Mouse (Mus musculus) ES-CJ7 (cell line): ENCODE results near the gene Shisa6.
A peak's percentile ranks its signal among the peaks of the same experiment; 100 is the strongest.

Experiments
- DNase-seq: peaks from one replicate; pipeline ENCODE4 v3.0.0; 2011; ENCODE audit warnings: low read depth, low spot score

The Shisa6 gene

DNA sequence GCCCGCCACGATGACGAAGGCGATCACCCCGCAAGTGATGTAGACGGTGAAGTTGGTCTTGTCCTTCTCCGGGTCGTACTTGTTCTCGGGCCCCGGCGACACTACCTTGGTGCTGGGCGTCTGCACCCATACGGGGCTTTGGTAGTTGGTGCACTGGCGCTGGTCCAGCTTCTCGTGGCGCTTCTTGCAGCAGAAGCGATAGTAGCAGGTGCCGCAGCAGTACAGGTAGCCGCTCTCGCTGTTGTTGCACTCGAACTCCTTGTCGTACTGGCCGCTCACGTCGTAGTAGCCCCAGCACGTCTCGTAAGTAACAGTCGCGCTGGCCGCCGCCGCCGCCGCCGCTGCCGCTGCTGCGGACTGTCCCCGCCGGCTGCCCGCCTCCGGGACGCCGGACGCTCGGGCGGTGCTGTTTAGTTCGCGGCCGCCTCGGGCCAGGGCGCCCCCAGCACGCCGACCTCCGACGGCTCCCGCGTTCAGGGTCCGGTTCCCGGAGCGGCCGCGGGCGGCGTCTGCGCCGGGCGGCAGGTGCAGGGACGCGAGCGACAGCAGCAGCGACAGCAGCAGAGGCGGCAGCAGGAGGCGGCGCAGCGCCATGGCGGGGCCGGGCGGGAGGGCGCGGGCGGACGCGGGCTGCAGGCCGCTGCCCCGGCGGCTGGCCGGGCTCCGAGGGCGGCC, at the start of gene Shisa6:
Gene Shisa6, minus strand, starts transcription at position 594 of the 675 bp plus-strand sequence.
- DNase-seq, result peak; percentile 27

DNA sequence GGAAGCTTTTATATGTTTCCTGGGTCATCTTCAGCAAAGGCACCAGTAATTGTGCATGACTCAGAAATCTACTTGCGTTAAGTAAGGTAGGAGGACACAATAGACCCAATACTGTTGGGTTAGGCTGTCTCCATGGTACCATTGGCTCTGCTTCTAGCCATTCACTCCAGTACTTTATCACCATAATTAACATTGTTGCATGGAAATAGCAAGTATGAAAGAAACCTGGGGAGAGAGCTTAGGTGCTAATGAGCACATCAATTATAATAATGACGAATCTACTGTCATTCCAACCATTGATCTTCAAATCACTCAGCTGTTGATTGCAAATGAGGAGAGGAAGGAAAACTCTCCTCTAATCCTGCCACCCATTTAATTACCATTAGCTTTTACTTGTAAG, 48.1 kb upstream of the Shisa6 start:
- DNase-seq, result no peak

DNA sequence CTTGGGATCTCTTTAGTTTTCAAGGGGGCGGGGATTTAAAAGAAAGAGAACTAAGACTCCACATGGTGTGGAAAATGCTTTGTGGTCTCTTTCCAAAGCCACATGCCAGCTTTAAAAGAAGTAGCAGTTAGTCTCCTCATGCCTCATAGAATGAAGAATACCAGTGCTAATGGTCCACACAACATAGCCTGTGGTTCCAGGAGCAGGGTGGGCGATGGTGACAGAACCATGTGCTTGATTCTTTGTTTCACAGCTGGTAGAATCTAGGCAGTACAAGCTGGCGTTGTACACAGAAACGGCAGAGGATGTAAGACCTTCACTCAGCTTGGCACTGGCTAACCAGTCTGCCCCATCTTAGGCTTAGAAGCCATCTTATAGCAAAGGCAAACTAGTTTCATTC, 43.3 kb upstream of the Shisa6 start:
- DNase-seq, result no peak

DNA sequence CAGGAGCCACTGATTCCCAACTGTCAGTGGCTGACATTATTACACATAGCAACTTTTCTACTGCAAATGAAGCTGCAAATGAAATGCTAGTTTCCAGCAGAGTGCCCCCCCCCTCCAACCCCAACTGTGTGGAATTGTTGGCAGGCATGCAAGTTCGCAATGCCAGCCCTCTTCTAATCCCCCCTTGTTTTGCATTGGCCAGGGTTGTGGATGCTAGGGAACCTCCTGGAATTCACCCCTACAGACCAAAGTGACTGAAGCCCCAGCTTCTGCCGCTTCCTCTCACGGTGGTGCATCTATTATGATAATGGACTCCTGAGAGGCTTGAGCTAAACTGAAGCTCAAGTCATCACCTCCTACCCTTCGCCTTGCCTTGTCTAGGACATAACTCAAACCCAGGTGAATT, 42.6 kb upstream of the Shisa6 start:
- peak; percentile 38 for DNase-seq

DNA sequence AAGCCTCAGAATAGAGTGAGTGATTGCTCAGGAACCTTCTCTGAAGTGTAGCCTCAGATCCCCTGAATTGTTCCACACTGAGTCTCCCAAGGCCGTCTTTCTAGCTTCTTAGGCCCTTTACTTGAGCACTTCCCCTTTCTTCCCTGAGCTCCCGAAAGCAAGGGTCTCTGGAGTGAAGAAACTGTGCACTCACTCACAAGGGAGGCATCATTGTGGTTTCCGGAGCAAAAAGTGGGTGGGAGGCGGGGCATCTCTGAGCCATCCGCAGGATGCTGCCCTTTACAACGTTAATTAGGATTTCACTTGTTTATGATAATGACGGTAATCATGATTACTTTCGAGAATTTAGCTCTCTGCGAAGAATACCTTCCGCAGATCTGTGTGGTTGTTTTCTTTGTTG, 41.6 kb upstream of the Shisa6 start:
- DNase-seq, result no peak

DNA sequence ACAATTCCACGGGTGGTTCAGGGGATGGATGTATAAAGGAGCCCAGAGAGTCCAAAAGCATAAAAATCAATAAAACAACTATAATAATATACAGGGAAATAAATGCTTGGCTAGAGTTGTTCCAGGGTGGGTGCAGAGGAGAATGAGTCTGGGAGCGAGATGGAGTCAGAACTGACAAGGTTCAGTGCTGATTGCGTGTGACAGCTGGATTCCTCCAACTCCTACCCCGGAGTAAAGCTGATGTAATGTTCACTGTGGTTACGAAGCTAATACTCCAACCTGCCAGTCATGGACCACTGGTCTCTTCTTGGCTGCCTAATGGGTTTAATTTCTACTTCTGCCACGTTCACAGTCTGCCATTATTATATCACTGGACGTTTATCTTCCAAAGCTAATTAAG, 36.5 kb upstream of the Shisa6 start:
- DNase-seq, result no peak

DNA sequence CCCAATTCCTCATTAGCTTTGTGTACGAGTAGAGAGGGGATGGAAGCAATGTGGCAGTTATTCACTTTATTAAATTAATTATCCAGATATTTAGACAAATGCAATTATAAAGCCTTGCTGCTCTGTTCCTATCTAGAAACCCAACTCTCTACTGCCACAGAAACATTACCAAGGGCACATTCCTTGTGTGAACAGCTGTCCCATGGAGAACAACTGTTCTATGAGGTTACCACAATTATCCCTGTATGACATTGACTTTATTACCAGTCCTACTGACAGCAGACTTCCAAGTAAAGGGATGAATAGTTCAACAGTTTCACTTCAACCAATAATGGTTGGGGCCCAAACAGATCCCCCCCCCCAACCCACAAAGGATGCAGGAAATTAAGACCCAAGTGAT, 12.1 kb upstream of the Shisa6 start:
- no peak for DNase-seq

DNA sequence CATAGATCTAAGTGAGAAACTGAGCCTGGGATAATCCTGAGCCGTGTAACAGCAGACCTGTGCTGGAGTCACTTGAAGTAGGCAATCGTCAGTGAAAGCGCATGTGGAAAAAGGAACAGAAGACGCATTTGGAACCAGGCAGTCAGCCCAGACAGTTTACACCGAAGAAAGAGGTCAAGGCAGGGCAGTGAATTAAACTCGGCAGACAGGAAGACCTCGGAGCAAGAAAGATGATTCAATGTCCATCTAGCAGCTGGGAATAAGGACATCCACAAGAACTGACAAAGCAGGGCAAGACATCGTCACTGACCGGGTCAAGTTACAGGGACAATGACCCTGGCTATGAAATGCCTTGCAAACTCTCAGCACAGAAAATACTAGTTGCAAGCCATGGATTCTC, 10.1 kb upstream of the Shisa6 start:
- no peak for DNase-seq

DNA sequence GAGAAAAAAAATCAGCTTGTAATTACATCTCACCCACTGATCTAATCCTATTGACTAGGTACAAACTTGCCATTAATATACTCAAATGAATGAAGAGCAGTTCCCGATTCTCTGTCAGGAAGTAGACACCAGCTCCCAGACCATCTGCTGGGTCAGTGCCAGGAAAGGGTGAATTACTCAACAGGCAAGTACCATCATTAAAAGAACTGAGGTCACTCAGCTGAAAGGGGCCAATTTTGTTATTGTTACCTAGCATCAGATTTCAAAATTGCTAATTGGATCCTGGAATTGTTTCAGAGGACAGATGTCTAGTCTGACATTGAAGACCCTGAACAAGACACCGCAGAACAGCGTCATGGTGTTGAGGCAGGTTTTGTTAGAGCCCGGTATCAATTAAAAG, 9.4 kb upstream of the Shisa6 start:
- no peak for DNase-seq

DNA sequence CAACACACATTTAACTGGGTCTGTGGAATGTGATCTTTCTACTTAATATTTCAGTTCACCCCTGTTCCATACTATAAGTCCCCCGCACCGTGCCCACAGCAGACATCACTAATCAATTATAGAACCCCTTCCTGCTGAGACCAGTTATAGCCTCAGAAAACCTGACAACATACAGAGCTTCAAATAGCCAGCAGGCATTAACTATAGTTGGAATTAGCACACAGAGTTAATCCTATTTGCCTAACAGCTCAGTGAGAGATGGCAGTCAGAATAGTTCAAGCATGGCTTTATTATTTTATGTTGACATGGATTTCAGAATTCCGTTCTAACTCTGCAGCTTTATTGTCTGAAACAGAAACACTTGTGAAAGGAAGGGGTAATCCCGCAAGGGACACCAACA, 8.5 kb upstream of the Shisa6 start:
- DNase-seq, result no peak

DNA sequence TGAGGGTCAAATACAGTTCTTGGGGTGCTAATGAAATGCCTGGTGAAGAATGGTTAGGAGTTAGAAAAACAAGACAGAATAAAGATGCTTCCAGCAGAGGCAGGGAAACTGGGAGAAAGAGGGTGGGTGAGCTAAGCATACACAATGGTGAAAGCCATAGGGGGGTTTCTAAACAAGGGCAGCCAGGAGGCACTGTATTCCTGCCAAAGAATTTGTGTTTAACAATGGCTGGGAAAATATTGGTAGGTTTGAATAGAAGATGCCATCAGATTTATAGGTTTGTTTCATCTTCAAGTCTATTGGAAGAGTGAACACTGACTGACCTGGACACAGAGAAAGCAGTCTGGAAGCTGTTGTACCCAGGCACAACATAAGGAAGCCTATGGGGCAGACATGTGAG, 2.4 kb upstream of the Shisa6 start:
- no peak for DNase-seq

DNA sequence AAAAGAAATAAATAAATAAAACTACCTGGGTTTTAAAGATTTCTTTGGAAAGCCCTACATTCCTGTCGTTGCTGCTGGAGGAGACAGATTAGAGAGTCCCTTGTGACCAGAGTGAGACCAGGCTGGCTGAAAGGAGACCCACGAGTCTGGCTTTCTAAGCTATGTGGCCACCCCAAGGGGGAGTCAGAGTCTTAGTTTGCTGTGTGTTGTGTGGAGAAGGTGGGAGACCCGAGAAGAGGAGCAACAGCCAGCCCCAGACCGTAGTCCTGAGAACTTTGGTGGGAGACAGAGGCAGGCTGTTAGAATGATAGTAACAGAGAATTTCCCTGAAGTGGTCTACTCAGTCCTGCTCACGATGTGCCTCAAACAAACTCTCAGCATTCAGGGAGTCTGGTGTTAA, 1.6 kb upstream of the Shisa6 start:
- peak; percentile 51 for DNase-seq

DNA sequence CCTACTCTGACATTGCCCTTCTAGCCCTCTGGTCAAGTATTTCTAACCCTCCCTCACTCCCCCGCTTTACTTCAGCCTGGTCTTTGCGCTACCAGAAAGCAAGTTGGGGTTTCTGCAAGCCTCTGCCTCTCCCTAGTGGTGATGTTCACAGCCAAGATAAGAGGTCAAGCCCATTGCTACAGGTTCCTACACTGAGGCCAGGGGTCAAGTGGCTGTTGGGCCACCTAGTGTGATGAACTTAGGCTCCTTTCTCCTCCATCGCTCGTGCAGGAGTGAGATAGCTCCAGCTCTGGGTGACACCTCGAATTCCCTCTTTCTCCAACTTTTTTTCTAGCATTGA, 1.2 kb upstream of the Shisa6 start:
- peak; percentile 64 for DNase-seq

DNA sequence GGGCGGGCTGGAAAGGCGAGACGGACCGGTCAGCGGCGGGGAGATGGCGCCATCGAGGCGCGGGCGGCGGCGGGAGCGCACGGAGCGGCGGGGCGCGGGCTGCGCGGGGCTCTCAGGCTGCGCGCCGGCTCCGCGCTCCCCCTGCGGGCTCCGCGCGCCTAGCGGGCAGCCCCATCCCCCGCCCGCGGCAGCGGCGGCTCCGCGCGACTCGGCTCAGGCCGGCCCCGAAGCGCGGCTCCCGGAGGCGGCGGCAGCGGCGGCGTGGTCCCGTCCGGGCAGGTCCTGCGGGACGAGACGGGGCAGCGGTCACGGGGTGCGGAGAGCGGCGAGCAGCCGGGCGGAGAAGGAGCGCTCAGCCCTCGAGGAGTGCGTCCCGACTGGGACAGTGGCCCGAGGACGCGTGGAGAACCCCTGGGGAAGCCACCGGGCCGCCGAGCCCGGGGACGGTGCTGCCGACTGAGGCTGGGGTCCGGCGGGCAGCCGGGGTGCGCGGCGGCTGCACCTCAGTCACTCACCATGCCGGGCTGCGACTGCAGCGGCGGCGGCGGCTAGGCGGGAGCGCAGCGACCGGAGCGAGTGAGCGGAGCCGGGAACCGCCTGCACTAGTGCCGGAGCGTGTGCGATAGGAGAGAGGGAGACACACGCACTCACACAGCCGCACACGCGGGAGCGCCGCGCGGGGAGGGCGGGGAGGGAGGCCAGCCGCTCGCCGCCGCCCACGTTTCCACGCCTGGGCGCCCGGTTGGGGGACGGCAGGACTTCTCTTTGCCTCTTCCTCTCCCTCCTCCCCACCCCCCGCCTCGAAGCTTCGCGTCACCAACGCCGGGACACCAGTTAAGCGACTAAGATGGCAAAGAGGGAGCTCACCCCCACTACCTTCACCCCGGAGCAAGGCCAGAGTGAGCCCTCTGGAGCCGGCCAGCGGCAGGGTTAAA, 549 bp upstream of the Shisa6 start:
- peak; percentile 19 for DNase-seq

DNA sequence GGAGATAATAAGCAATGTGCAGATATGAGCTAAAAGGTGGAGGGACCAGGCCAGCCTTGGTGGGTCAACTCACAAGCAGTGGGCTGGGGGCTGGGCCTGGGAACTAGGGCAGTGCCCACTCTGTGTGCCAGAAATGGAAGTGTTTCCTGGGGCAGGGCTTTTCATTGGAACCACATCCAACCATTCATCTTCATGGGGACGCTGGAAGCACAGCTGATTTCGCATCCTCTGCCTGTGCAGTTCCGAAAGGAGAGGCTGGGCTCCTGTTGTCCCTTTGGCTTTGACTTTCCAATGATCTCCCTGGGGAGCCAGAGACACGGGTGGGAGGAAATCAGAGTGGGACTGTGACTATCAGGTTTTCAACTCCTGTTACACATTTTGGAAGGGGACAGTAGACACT, 1.5 kb downstream of the Shisa6 start:
- no peak for DNase-seq

DNA sequence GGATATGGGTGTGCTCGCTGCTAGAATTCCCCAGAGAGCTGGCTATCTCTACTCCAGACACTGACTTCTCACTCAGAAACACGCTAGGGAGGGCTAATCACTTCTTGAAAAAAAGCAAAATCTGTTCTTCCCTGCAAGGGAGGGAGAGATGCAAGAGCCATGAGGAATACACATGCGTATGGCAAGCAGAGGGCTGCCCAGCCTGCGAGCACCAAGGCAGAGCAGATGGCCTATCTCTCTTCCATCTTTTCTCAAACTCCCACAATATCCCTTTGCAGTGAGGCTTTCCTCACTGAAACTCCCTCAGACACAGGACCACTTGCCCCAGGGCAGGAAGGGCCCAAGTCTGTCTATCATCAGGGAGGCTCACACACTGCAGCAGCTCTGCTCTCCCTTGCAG, 3.4 kb downstream of the Shisa6 start:
- DNase-seq, result no peak

DNA sequence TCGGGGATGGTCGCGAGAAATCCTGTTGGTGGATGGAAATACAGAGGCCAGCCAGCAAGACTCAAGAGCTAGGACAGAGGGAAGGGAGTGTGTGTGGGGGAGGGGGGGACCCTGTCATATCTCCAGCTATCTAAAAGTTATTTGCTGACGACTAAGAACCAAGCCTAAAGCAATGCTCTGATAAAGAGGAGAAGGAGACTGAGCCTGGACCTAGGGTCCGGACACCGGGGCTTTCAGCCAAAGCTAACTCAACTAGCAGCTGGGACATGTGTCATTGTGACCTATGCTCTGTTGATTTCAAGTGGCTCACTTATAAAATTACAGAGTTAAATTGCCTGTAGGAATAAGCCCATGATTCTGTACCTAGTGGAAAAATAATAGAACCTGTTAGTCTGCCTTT, 6.4 kb downstream of the Shisa6 start:
- no peak for DNase-seq

DNA sequence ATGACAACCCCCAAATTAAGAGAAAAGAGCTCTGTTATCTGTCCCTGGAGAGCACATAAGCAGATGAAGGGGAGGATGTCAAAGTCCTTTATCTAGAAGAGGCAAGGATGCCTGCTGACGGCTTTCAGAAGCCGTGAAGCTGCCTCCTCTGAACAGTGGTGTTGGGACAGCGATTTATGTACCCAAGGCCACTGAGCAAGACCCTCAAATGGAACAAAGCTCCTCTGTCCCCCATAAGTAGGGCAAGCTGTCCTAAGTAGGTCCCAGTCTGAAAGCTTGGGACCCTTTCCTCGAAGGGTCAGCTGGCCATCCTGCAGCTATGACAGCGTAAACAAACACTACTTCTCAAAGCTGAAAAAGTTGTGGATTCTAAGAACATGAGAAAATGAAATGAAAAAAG, 11.4 kb downstream of the Shisa6 start:
- DNase-seq, result no peak

DNA sequence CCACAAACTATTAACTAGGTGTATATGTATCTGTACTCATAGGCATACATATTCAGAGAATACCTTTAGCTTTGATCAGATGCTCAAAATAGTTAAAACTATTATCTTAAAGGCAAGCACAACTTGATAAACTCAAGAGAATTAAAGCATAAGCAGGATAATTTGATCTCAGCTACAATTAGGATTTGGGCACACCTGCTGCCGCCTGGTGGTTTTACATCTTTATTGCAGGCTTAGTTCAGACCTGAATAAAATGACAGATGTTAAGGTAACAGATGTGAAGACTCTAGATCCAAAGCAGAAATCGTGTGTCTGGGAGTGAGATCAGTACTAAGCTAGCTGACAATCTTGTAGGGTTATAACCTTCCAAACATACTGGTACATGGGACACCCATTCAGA, 24.8 kb downstream of the Shisa6 start:
- peak; percentile 30 for DNase-seq

DNA sequence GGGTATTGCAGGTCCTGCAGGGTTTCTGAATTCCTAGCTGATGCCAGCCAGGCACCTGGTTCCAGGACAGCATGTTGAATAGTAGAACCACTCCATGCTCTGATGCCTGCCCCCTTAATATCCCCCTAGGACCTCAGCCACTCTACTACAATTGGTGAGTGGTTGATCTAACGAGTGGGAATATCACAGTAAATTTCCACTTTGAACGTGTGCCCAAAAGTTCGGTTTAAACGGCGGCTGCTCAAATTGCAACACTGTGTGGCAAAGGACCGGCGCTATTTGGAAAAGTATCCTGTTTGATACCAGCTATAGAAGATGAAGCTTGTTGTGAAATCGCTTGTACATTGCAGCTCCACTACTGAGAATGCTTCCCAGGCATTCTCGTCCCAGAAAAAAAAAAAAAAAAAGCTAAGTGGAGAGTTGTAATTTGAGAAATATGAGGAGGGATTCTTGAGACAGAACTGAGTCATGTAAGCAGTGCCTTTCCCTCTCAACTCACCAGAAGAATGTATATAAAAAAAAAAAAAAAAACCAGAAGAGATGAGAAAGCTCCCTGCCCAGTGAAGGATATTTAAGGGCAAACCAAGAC, 26.8 kb downstream of the Shisa6 start:
- DNase-seq, result no peak

DNA sequence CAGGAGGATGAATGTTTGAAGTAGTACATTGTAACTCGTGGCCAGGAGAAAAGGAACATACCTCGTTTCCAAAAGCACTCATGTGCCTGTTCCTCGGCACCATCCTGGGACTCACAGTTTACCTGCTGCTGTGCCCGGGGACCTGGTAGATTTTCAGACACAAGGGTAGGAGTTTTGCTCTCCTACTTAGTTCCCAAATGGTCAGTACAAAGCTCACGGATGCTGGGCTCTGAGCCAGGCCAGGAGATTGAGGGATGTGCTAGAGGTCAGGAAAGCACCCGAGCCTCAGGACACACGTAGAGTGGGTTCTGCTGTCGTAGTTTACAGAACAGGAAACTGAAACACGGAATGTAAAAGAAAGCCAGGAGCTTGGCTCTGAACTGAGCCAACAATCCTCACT, 29.5 kb downstream of the Shisa6 start:
- DNase-seq, result no peak

DNA sequence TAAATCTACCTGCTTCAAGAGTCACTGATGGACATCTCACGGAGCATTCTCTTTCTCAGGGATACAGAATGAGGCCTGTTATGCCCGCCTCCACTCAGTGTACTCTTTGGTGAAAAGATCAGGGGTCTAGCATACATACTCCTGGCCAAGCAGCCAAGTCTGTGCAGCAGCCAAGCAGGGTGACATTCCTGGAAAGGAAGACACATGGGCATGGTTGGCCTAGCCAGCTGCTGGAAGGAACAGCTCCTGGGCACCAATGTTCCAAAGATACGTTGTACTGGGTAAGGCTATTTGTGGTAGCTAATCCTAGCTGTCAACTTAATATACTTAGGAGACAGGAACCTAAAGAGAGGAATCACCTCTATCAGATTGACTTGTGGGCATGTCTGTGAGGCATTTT, 31.4 kb downstream of the Shisa6 start:
- DNase-seq, result no peak

DNA sequence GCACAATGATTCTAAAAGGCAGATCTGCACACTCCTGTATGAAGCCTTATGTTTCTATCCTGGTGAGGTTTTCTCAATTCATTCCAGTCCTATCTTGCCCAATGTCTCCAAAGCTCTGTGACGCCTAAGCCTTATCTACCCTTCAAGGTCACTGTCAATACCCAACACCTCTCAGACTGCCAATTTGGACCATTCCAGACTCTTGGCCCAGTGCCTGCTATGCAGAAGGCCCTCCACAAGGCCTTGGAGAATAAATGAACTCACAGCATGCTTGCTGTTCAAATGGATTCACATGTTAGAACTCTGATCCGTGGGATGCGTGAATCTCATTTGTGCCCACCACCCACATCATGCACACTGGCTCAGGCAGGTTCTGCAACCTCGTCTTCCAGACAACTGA, 38.0 kb downstream of the Shisa6 start:
- no peak for DNase-seq
